Mouse (Mus musculus): ENCODE measurements at regions not wholly inside any gene's neighbourhood (a gene's known extent, or its start where the extent isn't known, plus 50 kb on each side); places are given as distances from the start of the nearest gene placed in this dataset.

DNA sequence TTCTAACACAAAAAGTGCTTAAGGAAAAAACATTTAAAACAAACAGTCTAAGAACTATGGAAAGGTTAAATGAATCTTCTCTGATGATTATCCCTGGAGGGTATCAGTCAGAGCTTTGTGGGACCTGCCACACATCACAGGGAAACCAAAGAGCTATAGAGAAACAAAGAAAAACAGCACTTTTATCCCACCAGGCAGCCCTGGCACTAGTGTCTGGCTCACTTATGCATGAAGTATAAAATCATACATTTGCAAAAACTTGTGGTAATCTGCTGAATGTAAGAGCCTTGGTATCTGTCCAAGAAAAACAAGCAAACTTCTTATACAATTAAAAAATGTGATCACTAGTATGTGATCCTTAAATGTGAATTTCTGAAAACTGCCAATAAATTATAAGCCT lies 972.4 kb upstream of the Ctnnd2 start:
- TF ChIP-seq CTCF (conservative IDR thresholded peaks at IDR 0.05), result no peak
- no peak overlapping the region for H3K27ac ChIP-seq

GRCm38 (mm10) chr15:29223667-29224066 lies 948.7 kb upstream of the Ctnnd2 start:
- Histone ChIP-seq H3K27ac (no peak overlapping the region), H3K4me3 (no peak overlapping the region)
- DNase-seq (ENCODE audit: low spot score in 2 of 2), result no peak
- TF ChIP-seq CTCF (conservative IDR thresholded peaks at IDR 0.05), result no peak

More for the DNA sequence above, 972.4 kb upstream of the Ctnnd2 start:
- no peak for DNase-seq (ENCODE audit: low spot score in 2 of 2)
- H3K4me3 ChIP-seq, result no peak overlapping the region

- H3K27ac ChIP-seq, result no peak overlapping the region
- TF ChIP-seq CTCF (conservative IDR thresholded peaks at IDR 0.05), result no peak
- no peak overlapping the region for H3K4me3 ChIP-seq
- peak; percentile 13 to 26 for DNase-seq (ENCODE audit: low spot score in 2 of 2)
These were observed 945.5 kb upstream of the Ctnnd2 start for GRCm38 (mm10) chr15:29226889-29227288.

GRCm38 (mm10) chr15:29234635-29235034 lies 937.8 kb upstream of the Ctnnd2 start:
- no peak for DNase-seq (ENCODE audit: low spot score in 2 of 2)
- peak; percentile 53 for TF ChIP-seq CTCF (conservative IDR thresholded peaks at IDR 0.05)
- H3K27ac ChIP-seq, result no peak overlapping the region
- no peak overlapping the region for H3K4me3 ChIP-seq

- Histone ChIP-seq H3K4me3 (no peak overlapping the region), H3K27ac (no peak overlapping the region)
- no peak for DNase-seq (ENCODE audit: low spot score in 2 of 2)
- TF ChIP-seq CTCF (conservative IDR thresholded peaks at IDR 0.05), result no peak
These were observed 917.2 kb upstream of the Ctnnd2 start for GRCm38 (mm10) chr15:29255152-29255551.

GRCm38 (mm10) chr15:29266767-29267166 lies 905.6 kb upstream of the Ctnnd2 start:
- TF ChIP-seq CTCF (conservative IDR thresholded peaks at IDR 0.05), result no peak
- Histone ChIP-seq H3K27ac (no peak overlapping the region), H3K4me3 (no peak overlapping the region)
- DNase-seq (ENCODE audit: low spot score in 2 of 2), result no peak

- Histone ChIP-seq H3K4me3 (no peak overlapping the region), H3K27ac (no peak overlapping the region)
- TF ChIP-seq CTCF (conservative IDR thresholded peaks at IDR 0.05), result no peak
- no peak for DNase-seq (ENCODE audit: low spot score in 2 of 2)
These were observed 875.9 kb upstream of the Ctnnd2 start for GRCm38 (mm10) chr15:29296454-29296853.
